Mouse (Mus musculus) bone marrow, adult 2 months (tissue): ENCODE data around the gene Phb. TPM values are rescaled to one million over a fixed set of nuclear protein-coding genes. Genes with fewer than 3 reads are reported as not detected.

Experiments used
- H3K27ac ChIP-seq: fragments of 200-500 bp; 2 replicates; pipeline ENCODE4 v1.5.1; 2012; ENCODE audit warnings: low read depth, mild to moderate bottlenecking, control low read depth, inconsistent platforms, low read length; ENCODE audit not compliant: control insufficient read depth, poor library complexity, insufficient read depth
- H3K4me1 ChIP-seq: fragments of 200-500 bp; 2 replicates; pipeline ENCODE4 v1.6.1; 2011; ENCODE audit warnings: low read length; ENCODE audit not compliant: control insufficient read depth, insufficient read depth
- H3K4me3 ChIP-seq: fragments of 200-500 bp; replicated peaks from 2 replicates; pipeline ENCODE3; 2011; ENCODE audit warnings: mild to moderate bottlenecking, low read depth, low read length, control low read depth; ENCODE audit not compliant: control insufficient read depth
- CTCF ChIP-seq: fragments of 200-500 bp; IDR thresholded peaks from 2 replicates; pipeline ENCODE4 v1.5.1; 2011; ENCODE audit warnings: low read length, control low read depth; ENCODE audit not compliant: control insufficient read depth, insufficient read depth
- POLR2A ChIP-seq: fragments of 200-500 bp; IDR thresholded peaks from 2 replicates; pipeline ENCODE4 v1.6.1; 2011; ENCODE audit warnings: low read depth, mild to moderate bottlenecking, control low read depth, low read length, borderline replicate concordance; ENCODE audit not compliant: control insufficient read depth
- WGBS: fragments of 180-500 bp; shearing (Covaris S2); methylation state at CpG from one replicate; pipeline ENCODE4 v1.1.7; 2018; 5-methylcytosine and 5-hydroxymethylcytosine counted together
- polyA plus RNA-seq: library from polyadenylated mRNA; stranded (reverse); fragments of >200 nt; gene quantifications from 2 replicates; pipeline ENCODE4 v1.2.4, GENCODE M21; 2011; ENCODE audit warnings: low replicate concordance; ENCODE audit not compliant: missing spikeins, insufficient read depth, insufficient read length

Gene Phb
- polyA plus RNA-seq, 1 experiment: 95.5 TPM

DNA sequence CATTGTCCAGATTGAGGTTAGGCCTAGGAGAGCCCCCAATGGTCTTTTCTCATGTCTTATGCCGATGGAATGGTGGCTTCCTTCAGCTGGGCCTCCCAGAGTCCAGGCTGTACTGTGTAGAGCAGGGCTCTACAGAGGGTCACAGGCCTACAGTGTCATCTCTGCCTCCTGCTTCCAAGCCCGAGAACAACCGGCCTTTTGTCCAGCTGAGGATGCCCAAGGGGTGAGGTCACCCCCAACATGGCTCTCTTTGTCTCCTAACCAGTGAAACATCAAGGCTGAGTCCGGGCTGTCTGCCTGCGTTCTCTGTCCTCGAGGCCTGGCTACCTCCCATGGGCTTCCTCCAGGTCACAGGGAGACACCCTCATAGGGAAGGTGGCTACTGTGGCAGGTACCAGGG lies 34.3 kb upstream of the Phb start:
- Histone ChIP-seq H3K4me3 (no peak overlapping the region), H3K4me1 (no peaks in the 10 kb centered on the region), H3K27ac (no peak overlapping the region)
- TF ChIP-seq CTCF: no peak
- no peak for TF ChIP-seq POLR2A
- WGBS: 75% methylated on average over 6 of the region's 6 CpGs

DNA sequence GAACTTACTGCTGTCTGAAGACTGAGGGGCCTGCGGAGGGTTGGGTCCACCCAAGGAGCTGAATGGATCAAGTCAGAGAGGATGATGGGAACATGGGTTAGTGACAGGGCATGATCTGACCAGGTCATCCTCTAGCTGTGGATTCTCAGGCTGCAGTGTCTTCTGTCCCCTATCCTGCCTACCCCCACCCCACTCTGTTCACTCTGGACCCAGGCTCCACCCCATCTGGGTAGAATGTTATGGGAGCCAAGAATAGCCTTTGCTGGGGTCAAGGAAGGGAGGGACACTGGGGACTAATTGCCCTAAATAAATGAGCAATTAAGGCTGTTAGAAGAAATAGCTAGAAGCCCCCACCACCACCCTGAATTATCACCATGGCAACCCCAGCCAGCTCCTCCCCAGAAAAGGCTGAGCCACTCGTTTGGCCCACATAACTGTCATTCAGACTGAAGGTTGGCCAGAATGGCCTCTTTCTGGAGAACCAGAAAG lies 33.2 kb upstream of the Phb start:
- H3K4me1 ChIP-seq: no peaks in the 10 kb centered on the region
- H3K27ac ChIP-seq: no peak overlapping the region
- no peak for TF ChIP-seq CTCF
- TF ChIP-seq POLR2A: no peak
- WGBS: 69% methylated on average over 2 of the region's 2 CpGs
- no peak overlapping the region for H3K4me3 ChIP-seq

DNA sequence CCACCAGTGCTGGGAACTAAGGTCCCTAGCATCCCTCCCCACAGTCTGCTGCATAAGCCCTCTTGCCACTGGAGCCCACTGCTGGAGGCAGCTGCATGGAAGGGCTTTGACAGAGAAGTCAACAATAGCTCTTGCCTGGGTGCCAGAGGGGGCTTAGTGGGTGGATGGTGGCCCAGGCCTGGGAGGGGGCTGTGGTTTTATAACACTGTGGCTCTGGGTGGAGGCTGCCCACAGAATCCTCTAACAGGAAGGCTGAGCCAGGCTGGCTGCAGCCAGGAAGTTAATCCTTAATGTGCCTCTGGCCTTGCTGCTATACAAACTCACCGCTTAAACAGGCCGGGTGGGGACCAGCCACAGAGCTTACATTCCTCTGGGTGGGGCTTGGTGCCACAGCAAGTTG lies 31.7 kb upstream of the Phb start:
- no peak for TF ChIP-seq POLR2A
- no peak for TF ChIP-seq CTCF
- H3K27ac ChIP-seq: no peak overlapping the region
- 4% methylated on average over 2 of the region's 2 CpGs for WGBS
- H3K4me3 ChIP-seq: no peak overlapping the region
- no peaks in the 10 kb centered on the region for H3K4me1 ChIP-seq

DNA sequence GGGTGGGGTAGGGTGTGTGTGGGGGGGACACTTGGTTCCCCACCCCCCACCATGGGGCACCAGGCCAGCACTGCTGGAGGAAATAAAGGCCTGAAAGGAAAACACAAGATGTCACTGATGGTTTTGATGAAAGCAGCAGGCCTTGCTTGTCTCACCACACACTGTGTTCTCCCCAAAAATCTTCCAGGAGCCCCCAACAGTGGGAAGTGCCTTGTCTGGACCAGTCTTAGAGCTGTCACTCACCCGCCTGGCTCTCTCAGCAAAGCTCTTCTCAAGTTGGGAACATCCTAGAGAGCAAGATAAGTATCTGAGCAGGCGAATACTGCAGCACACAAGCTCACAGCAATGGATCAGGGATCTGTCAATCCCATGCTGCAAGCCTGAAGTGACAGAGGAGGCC lies 26.0 kb upstream of the Phb start:
- Histone ChIP-seq H3K4me1 (no peaks in the 10 kb centered on the region), H3K4me3 (no peak overlapping the region), H3K27ac (no peak overlapping the region)
- no peak for TF ChIP-seq CTCF
- no peak for TF ChIP-seq POLR2A
- WGBS: 65% methylated on average over 2 of the region's 2 CpGs

DNA sequence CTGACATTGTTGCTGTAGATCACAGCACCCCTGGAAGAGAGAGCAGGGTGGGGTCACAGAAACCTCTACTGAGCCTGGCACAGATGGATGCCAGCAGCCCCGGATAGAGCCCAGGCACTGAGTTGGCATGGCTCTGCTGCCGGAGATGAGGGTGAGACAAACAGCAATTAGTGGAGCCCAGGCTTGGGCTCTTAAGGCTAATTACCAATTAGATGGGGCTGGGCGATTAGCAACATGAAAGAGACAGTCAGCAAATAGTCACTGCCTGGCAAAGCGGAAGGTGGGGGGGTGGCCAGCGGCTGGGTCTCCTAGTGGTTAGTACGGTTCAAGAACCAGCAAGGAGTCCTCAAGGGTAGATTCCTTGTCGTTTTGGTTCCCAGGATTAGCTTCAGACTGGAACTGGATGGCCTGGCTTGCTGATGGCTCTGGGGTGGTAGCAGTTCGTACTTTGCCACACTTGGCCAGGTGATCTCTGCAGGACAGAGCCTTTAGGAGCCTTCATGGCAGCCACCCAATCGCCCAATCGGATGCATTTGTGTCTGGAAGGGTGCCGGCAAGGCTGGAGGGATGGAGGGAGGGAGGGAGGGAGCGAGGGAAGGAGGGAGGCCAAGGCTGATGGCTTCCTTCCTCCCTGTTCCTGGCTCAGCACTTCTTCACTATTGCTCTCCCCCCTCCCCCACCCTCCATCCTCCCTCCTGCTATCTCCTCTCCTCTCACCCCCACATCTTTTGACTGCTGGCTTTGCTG lies 24.1 kb upstream of the Phb start:
- no peak for TF ChIP-seq CTCF
- TF ChIP-seq POLR2A: no peak
- Histone ChIP-seq H3K27ac (no peak overlapping the region), H3K4me1 (no peaks in the 10 kb centered on the region), H3K4me3 (no peak overlapping the region)
- WGBS: 65% methylated on average over 12 of the region's 12 CpGs

DNA sequence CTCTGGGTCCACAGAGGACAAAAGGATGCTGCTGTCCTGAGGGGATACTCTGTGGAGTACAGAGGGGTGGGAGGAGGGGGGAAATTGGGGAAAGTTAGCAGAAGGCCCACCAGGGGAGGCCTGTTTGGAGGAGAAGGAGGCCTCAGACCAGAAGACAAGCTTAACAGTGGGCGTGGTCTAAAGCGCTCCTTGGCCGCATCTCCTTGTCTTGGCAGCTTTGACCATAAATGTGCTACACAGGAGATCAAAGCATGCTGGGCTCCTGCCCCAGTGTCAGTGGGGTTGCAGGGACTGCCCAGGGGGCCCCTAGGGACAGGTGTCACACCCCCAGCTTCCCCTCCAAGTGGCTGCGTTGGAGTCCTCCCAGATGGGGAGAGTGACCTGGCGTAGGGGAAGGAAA lies 22.9 kb upstream of the Phb start:
- Histone ChIP-seq H3K27ac (no peak overlapping the region), H3K4me1 (no peaks in the 10 kb centered on the region), H3K4me3 (no peak overlapping the region)
- whole genome bisulfite sequencing: 67% methylated on average over 5 of the region's 5 CpGs
- TF ChIP-seq POLR2A (no peak), CTCF (no peak)

DNA sequence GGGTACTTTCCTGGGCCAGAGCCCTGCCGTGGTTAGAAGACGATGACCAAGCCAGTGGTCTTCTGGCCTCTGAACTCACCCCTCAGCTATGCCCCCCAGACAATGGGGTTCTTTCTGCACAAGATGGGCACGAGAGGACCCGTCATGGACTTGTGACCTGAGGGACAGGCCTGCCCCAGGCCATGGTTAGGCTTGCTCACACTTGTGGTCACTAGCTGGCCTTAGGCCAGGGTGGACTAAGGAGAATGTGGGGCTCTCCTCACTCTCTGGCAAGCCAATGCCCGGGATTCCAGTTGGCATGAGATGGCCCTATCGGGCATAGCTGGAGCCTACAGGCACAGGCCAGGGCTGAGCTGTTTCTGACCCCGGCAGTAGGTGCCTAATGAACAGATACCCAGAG lies 22.4 kb upstream of the Phb start:
- 70% methylated on average over 7 of the region's 7 CpGs for WGBS
- no peaks in the 10 kb centered on the region for H3K4me1 ChIP-seq
- no peak overlapping the region for H3K27ac ChIP-seq
- no peak for TF ChIP-seq CTCF
- no peak for TF ChIP-seq POLR2A
- H3K4me3 ChIP-seq: no peak overlapping the region

DNA sequence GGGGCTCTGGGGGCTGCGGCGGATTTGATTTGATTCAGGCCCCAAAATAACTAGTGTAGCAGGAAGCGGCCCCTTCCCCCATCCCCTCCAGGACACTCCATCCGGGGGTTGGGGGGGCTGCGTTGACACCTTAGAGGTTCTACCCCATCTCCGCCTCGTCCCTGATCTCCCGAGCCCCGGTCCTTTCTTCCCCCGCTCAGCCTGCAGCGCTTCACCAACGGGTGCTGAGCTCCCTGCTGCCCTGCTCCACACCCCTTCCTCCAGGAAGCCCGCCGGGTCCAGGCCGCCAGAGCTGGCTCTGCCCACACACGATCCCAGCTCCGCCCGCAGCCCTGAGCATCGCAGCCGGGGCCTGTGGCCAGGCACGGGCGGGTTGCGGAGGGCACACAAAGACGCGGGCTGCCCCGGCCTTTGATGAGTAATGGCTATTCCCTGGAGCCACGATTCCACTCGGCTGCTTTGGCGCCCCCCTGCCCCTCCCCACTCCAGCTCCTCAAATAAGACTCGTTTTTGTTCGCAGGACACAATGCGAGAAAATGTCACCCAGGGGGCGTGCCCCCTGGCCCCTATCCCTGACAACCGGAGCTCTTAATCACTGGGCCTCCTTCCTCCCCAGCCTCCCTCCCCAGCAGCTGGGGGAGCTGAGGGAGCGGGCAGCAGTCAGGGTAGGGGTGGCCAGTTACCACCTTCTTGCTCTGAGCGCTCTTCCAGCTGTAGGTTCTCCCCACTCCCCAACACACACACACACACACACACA lies 21.2 kb upstream of the Phb start:
- Histone ChIP-seq H3K27ac (no peak overlapping the region), H3K4me1 (no peaks in the 10 kb centered on the region), H3K4me3 (no peak overlapping the region)
- WGBS: 6% methylated on average over 36 of the region's 36 CpGs
- TF ChIP-seq CTCF: no peak
- TF ChIP-seq POLR2A: no peak

DNA sequence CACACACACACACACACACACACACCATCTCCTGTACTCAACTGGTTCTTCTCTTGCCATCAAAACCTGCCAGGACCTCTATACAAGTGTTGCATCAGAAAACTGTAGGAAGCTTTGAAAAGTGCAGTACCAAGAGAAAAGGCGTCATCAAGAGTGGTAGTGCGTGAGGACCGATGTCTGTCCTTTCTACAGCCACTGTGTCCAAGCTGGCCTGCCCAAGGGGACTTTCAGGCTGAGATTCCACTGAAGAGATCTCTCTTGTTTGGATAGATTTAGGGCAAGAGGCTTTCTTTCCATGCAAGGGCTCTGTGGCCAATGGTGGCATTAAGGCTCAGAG lies 20.6 kb upstream of the Phb start:
- 72% methylated on average over 3 of the region's 3 CpGs for WGBS
- Histone ChIP-seq H3K4me3 (no peak overlapping the region), H3K4me1 (no peaks in the 10 kb centered on the region), H3K27ac (no peak overlapping the region)
- TF ChIP-seq POLR2A: no peak
- TF ChIP-seq CTCF: no peak
